Mouse (Mus musculus) G1E (cell line): Measurements from ENCODE around the gene Lrp8. TPM values are rescaled to one million over a fixed set of nuclear protein-coding genes. Genes with fewer than 3 reads are reported as not detected.
A peak's percentile ranks its signal among the peaks of the same experiment; 100 is the strongest.

Experiments
- ATAC-seq: 2 replicates; pipeline ENCODE4 v1.8.0; 2016; ENCODE audit warnings: mild to moderate bottlenecking; ENCODE audit not compliant: insufficient number of reproducible peaks, poor library complexity, low FRiP score, severe bottlenecking; ENCODE audit errors: extremely low read depth
- DNase-seq: peaks from one replicate; pipeline ENCODE4 v3.0.0; 2012; ENCODE audit warnings: low spot score
- H3K27me3 ChIP-seq: 2 replicates; pipeline ENCODE4 v1.6.1; 2012; ENCODE audit warnings: mild to moderate bottlenecking, low read length, inconsistent platforms; ENCODE audit not compliant: insufficient read depth
- H3K36me3 ChIP-seq: replicated peaks from 2 replicates; pipeline ENCODE3; 2012; ENCODE audit warnings: mild to moderate bottlenecking, inconsistent platforms
- H3K4me1 ChIP-seq: 2 replicates; pipeline ENCODE4 v1.6.1; 2012; ENCODE audit warnings: low read depth, low read length, inconsistent platforms, mixed read lengths; ENCODE audit not compliant: insufficient read depth
- H3K4me3 ChIP-seq: 2 replicates; pipeline ENCODE4 v1.5.1; 2012; ENCODE audit warnings: low read depth, mild to moderate bottlenecking, inconsistent platforms, low read length, moderate library complexity, mixed read lengths
- H3K9me3 ChIP-seq: replicated peaks from 2 replicates; pipeline ENCODE4 v1.6.1; 2012; ENCODE audit warnings: inconsistent platforms
- CTCF ChIP-seq: IDR thresholded peaks from 2 replicates; pipeline ENCODE4 v1.5.1; 2012; ENCODE audit warnings: low read depth, low read length, inconsistent platforms, mixed read lengths
- GATA1 ChIP-seq: IDR thresholded peaks from 2 replicates; pipeline ENCODE4 v1.6.1; 2012; ENCODE audit warnings: borderline replicate concordance, low read length, inconsistent platforms, mixed read lengths
- GATA2 ChIP-seq: IDR thresholded peaks from 2 replicates; pipeline ENCODE4 v1.6.1; 2012; ENCODE audit warnings: low read depth, low read length, inconsistent platforms, borderline replicate concordance
- POLR2AphosphoS5 ChIP-seq: IDR thresholded peaks from 2 replicates; pipeline ENCODE4 v1.6.1; 2012; ENCODE audit warnings: low read depth, low read length, inconsistent platforms; ENCODE audit not compliant: insufficient replicate concordance
- TAL1 ChIP-seq: conservative IDR thresholded peaks from 2 replicates; pipeline ENCODE4 v1.6.1; 2012; ENCODE audit warnings: low read depth, low read length, inconsistent platforms, mixed read lengths
- polyA plus RNA-seq: library from polyadenylated mRNA; stranded (reverse); fragments of >175 nt; gene quantifications from 2 replicates; pipeline ENCODE4 v1.2.3, GENCODE M21; 2012
- total RNA-seq, 2 experiments: library from RNA; stranded (forward) in 1 of 2; stranded (reverse) in 1 of 2; fragments of 200-1000 nt in 1 of 2; fragments of >200 nt in 1 of 2; fragmentation: Nextera tagmentation in 1 of 2; gene quantifications; 2 replicates each; pipeline ENCODE4 v1.2.3; 2014 to 2017

The Lrp8 gene
- total and polyA plus RNA-seq, 3 experiments: 5.0 to 13.0 (median 12.1) TPM

DNA sequence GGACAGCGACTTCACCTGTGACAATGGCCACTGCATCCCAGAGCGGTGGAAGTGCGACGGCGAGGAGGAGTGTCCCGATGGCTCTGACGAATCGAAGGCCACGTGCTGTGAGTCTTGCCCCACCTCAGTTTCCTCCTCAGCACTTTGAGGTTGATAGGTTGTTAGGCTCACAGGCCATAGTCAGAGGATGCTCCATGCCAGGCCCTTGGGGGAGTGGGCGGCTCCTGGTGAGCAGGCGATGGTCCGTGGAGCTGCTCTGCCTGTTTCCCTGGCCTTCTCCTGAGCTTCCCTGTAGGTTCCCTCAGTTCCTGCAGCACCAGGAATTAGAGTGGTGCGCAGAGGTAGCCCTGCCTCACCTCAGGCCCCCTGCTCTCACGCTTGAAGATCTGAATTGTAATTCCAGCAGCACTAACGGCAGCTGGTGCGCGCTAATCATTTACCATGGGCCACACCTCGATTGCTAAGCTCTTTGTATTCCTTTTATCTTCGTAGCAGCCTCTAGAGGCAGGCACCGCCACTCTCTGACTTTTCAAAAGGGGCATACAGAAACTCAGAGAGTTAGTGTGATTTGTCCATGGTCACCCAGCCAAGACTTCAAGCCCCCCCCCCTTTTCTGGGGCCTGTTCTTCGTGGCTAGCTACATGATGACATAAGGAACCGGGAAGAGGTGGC lies 32.7 kb downstream of the Lrp8 start:
- Histone ChIP-seq H3K9me3 (no peaks in the 10 kb centered on the region), H3K36me3 (peaks cover 96% of the 10 kb centered on the region), H3K4me3 (no peak overlapping the region), H3K4me1 (peaks cover 6% of the 10 kb centered on the region), H3K27me3 (no peaks in the 10 kb centered on the region)
- DNase-seq (no peak), ATAC-seq (no peak)
- TF ChIP-seq POLR2AphosphoS5 (no peak), TAL1 (no peak), CTCF (no peak), GATA2 (no peak), GATA1 (no peak)

DNA sequence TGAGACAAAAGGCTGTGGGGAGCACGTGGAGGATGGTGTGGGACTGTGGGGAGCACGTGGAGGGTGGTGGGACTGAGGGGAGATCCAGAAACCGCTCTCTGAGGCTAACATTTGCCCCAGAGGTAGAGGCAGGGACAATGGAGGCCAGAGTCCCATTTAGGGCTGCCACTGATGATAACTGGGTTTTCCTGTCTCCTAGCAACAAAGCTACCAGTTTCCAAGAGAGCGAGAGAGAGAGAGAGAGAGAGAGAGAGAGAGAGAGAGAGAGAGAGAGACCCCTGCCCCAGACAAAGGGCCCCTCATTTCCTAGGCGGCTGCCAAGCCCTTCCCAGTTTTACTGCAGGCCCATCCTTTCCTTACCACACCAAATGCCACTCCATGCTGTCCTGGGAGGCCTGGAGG lies 33.4 kb downstream of the Lrp8 start:
- H3K4me1 ChIP-seq: no peaks in the 10 kb centered on the region
- H3K9me3 ChIP-seq: no peaks in the 10 kb centered on the region
- no peak for TF ChIP-seq CTCF
- TF ChIP-seq GATA2: no peak
- no peak for TF ChIP-seq POLR2AphosphoS5
- TF ChIP-seq TAL1: no peak
- TF ChIP-seq GATA1: no peak
- no peak overlapping the region for H3K4me3 ChIP-seq
- DNase-seq: no peak
- peaks cover 96% of the 10 kb centered on the region for H3K36me3 ChIP-seq
- no peak for ATAC-seq
- H3K27me3 ChIP-seq: no peaks in the 10 kb centered on the region

DNA sequence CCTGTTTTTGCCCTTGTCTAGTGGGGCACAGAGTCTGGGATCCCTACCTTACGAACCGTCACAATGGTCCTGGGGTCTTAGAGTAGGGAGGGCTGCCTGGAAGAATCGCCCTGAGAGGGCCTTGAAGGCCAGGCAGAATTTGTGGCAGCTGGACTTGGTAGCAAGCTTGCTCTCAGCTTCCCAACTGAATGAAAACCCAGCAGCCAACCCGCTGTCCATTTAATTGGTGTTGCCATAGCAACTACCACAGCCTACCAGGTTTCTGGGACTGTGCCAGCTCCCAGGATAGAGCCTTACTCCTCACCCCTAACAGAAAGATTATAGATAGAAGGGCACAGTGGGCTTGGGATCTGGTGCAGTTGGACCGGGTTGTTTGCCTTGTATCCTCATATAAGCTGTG lies 34.7 kb downstream of the Lrp8 start:
- TF ChIP-seq GATA1 (no peak), TAL1 (no peak), GATA2 (no peak), POLR2AphosphoS5 (no peak), CTCF (no peak)
- Histone ChIP-seq H3K4me3 (no peak overlapping the region), H3K36me3 (peaks cover 94% of the 10 kb centered on the region), H3K4me1 (no peaks in the 10 kb centered on the region), H3K27me3 (no peaks in the 10 kb centered on the region), H3K9me3 (no peaks in the 10 kb centered on the region)
- ATAC-seq (no peak), DNase-seq (no peak)

DNA sequence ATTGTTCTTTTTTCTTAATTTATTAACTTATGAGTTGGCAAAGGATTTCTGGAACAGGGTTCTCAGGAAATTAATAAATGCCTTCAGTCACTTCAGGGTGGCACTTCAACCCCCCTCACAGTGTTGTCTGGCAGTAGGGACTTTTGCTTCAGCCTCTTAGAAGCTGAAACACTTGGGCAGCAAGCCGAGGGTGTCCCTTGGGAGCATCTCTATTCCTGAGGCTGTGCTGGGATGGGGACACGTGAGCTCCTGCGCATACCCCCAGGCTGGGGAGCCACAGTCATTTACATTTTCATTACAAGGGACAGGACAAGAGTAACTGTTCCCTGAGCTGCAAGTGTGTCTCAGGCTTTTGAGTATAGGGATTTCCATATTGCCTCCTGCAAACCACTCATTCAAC lies 35.8 kb downstream of the Lrp8 start:
- no peak for TF ChIP-seq GATA1
- TF ChIP-seq TAL1: no peak
- no peak for TF ChIP-seq GATA2
- TF ChIP-seq POLR2AphosphoS5: no peak
- no peak for TF ChIP-seq CTCF
- ATAC-seq (no peak), DNase-seq (no peak)
- H3K9me3 ChIP-seq: no peaks in the 10 kb centered on the region
- no peak overlapping the region for H3K4me3 ChIP-seq
- no peaks in the 10 kb centered on the region for H3K4me1 ChIP-seq
- H3K27me3 ChIP-seq: no peaks in the 10 kb centered on the region
- H3K36me3 ChIP-seq: peaks cover 94% of the 10 kb centered on the region

DNA sequence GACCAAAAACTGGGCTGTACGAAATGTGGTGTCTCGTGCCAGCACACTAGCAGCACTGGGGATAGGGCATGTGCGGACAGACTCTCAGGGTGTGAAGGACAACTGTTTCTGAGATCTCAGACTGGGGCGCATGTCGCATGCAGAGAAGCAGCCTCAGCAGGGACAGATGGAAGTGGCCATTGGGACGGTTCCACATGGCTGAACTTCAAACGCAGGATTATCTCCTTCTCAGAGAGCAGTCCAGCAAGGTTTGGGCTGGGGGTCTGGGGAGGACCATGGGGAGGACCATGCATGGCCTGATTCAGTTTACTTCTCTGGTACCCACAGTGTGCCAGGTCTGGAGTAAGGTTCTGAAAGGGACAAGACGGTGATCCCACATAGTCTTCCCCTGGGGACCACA lies 41.6 kb downstream of the Lrp8 start:
- Histone ChIP-seq H3K36me3 (peaks cover 94% of the 10 kb centered on the region), H3K4me1 (no peaks in the 10 kb centered on the region), H3K27me3 (no peaks in the 10 kb centered on the region), H3K9me3 (no peaks in the 10 kb centered on the region), H3K4me3 (no peak overlapping the region)
- TF ChIP-seq CTCF (no peak), TAL1 (no peak), POLR2AphosphoS5 (no peak)
- DNase-seq: no peak
- ATAC-seq: no peak

DNA sequence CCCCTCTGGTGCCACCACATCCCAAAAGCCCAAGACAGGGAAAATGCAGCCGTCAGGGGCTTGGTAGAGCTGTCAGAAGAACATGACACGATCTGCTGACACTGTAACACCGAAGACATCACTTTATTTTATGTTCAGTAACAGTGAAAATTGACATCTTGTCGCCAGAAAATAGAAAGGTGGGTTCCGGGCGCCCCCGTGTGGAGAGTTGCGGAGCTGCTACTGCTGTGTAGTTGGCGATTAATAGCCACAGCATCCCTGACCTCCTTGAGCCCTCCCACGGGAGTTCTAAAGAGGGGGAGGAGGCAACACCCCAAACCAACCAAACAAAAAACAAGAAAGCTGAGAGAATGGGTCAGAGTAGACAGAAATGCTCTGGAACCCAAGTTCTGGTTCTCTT lies 42.9 kb downstream of the Lrp8 start:
- H3K4me1 ChIP-seq: no peaks in the 10 kb centered on the region
- H3K4me3 ChIP-seq: no peak overlapping the region
- no peak; the same call in 1 of the 2 replicates for ATAC-seq
- H3K9me3 ChIP-seq: no peaks in the 10 kb centered on the region
- peaks cover 98% of the 10 kb centered on the region for H3K36me3 ChIP-seq
- peak; percentile 48 for DNase-seq
- H3K27me3 ChIP-seq: no peaks in the 10 kb centered on the region
- TF ChIP-seq GATA2 (no peak), TAL1 (no peak), POLR2AphosphoS5 (no peak), CTCF (peak; percentile 72)

DNA sequence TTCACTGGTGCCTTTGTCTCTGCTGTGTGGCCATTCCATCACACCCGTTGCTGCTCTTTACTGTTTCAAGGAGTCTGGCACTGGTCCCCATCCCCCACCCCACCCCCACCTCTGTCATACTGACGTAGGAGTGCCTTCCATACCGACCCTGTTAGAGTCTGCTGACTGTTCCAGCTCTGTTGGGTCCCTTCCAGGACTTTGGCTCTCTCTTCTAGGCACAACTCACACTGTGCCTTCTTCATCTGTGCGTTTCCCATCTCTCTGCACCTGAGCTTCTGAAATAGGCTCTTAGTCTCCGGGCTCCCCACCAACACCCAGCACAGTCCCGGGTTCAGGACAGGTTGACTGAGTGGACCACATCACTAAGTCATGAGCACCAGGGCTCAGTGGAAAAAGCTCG lies 44.7 kb downstream of the Lrp8 start:
- TF ChIP-seq GATA1 (no peak), POLR2AphosphoS5 (no peak), TAL1 (no peak), CTCF (no peak), GATA2 (no peak)
- peaks cover 100% of the 10 kb centered on the region for H3K36me3 ChIP-seq
- no peak overlapping the region for H3K4me3 ChIP-seq
- no peaks in the 10 kb centered on the region for H3K9me3 ChIP-seq
- no peaks in the 10 kb centered on the region for H3K4me1 ChIP-seq
- no peaks in the 10 kb centered on the region for H3K27me3 ChIP-seq
- ATAC-seq (no peak), DNase-seq (no peak)
